Mouse (Mus musculus) CD8-positive naive resting alpha-beta T cell, adult 2 months (primary cell): Measurements from ENCODE around the gene Cchcr1.

Experiments used
- DNase-seq, 2 experiments: peaks; one replicate each; pipeline ENCODE4 v3.0.0; 2022; ENCODE audit warnings: low read depth in 2 of 2, low spot score in 2 of 2

Cchcr1 gene

DNA sequence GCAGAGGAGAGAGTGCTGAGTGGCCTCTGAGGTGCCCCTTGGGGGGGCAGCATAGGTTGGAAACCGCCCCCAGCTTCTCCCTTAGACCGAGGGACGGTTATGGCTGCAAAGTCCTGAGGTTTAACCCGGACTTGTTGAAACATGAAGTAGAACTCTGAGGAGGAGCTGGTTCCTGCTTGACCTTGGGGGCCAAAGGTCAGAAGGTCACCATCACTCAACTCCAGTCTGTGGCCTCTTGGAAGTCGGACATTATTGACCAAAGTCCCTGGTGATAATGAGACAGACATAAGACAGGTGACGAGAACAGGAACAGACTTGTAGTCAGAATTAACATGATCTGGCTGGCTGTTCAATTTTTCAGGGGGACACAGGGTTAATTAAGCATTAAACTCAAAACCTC, 2.1 kb upstream of the Cchcr1 start:
- no peak for DNase-seq

DNA sequence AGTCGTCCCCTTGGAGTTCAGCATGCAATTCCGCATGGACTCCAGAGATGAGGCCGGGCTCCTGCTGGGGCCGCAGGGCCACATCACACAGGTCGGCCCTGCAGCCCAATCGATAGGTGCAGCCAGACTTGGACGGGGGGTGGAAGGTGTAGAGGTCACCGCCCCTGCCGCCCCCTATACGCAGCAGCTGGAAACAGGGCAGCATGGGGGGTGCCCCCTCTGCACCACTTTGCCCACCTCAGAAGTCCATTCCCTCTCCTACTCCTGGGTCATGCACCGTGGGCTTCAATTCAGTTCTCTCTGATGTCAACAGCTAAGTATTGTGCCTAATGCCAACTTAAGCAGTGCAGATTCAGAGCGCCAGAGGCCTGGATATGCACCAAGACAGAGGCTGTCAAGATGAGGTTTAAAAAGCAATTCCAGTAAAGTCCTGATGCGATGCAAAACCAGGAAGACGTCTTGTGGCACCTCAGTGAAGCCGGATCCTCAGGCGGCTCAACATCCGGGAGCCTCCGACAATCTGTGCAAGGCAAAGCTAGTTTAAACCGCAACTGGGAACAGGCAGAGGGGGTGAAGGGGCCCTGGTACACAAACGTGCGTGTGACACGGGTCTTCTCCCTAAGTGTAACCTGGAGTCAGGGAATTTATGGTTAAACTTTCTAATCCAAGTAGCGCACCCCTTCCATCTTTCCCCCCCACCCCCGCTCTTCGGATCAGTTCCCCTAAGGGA, 824 bp upstream of the Cchcr1 start:
- DNase-seq = peak in 1 of 2 experiments; percentile 16

DNA sequence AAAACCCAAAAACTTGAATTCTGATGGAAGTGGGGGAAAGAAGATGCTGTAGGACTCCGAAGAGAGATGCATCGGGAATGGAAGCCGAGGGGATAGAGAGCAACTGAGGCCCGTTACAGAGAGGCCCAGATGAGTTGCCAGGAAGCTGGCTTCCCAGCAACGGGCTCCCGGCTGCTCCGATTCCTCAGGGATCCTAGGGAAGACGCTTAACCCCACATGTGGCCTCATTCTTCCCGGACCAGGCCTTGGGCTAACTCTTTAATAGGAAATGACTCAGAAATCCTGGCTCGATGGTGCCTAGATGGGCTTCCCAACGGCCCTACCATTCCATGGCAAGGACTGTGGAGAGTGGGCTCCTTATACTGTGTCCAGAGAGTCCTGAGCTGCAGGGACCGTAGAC, 626 bp downstream of the Cchcr1 start:
- DNase-seq = no peak

- no peak for DNase-seq
These were observed 7.5 kb downstream of the Cchcr1 start for GRCm38 (mm10) chr17:35524354-35524753.

- no peak for DNase-seq
These were observed 9.7 kb downstream of the Cchcr1 start for GRCm38 (mm10) chr17:35526644-35527043.

GRCm38 (mm10) chr17:35532360-35532759, 15.5 kb downstream of the Cchcr1 start:
- no peak for DNase-seq

DNA sequence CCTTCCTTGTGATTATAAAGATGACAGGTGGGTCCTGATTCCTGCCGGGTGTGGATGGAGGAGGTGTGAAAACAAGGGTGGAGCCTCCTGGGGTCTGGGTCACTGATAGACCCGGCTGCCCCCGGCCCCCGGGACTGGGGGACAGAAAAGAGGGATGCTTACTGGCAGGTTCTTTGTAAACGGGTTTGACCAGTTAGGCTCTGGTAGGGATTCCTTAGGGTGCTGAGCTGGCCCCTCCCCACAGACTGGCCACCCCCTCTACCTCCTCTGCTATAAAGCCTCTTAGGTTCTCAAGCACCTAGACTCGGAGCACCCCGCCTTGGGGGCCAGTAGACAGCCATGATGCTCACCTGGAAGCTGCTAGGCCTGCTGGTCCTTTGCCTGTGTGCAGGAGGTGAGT, 16.0 kb downstream of the Cchcr1 start, which contains the start of gene Psors1c2:
Gene Psors1c2 (plus strand): TSS at position 301 of the 400 bp plus-strand sequence.
- DNase-seq = no peak

DNA sequence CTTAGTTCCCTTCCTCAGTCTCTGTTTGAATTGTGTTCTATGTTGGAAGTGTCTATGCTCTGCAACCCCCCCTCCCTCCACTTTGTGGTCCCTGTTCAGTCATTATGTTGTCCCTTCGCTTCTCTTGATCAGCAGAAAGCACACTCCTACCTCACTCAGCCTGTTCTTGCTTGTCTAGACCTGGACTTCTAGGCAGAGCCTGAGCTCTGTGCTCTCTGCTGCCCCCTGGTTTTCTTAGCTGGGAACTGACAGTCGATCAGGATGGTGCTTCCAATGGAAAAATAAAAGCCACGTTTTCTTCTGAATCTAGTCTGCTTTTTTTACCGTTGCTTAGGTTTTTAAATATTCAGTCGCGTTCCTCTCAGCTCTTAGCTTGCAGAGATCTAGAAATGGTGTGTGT, 17.4 kb downstream of the Cchcr1 start:
- DNase-seq = peak; percentile 49 to 74

DNA sequence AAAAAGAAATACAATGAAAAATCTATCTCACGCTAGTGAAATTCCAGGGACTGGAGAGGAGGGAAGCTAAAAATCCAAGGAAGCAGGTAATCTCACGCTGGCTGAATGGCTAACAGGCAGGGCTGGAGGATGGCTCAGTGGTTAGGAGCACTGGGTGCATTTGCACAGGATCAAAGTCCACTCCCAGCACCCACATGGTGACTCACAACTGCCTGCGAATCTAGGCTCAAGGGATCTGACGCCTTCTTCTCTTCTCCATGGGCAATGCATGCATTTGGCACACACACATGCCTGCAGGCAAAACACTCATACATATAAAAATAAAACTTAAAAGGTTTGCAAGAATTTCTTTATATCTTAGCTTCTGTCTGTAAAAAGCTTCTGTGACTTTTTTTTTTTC, 20.5 kb downstream of the Cchcr1 start:
- DNase-seq = no peak

DNA sequence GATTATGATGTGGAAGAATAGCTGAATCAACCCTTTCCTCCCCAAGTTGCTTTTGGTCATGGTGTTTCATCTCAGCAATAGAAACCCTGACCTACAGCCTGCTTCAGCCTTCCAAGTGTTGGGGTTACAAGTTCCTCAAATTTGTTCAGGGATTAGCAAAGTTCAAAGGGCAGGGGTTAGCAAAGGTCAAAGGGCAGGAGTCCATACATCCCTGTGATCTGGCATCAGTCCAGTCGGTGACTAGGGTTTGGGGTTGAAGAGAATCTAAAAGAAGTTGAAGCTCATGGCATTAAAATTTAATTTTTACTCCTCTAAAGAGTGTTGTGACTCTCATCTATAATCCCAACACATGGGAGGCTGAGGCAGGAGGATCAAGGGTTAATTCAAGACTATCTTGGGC, 21.6 kb downstream of the Cchcr1 start:
- no peak for DNase-seq

DNA sequence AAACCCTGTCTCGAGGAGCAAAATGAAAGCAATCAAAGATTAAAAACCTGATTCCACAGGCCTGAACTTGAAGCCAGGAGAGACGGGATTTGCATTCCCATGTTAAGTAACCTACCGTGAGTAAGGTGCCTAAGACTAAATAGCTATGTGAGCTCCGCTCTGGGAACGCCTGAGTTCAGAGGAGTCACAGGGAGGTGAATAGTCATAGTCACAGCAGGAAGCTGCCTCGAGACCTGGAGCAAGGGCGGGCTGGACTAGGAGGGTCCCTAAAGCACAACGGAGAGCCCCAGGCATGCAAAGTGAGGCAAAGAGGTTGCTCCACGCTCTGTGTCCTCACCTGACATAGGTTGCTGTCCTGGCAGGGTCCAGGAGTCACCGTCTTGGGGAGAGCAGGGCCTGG, 22.6 kb downstream of the Cchcr1 start:
- no peak for DNase-seq

GRCm38 (mm10) chr17:35542761-35543411, 26.0 kb downstream of the Cchcr1 start:
- no peak for DNase-seq

DNA sequence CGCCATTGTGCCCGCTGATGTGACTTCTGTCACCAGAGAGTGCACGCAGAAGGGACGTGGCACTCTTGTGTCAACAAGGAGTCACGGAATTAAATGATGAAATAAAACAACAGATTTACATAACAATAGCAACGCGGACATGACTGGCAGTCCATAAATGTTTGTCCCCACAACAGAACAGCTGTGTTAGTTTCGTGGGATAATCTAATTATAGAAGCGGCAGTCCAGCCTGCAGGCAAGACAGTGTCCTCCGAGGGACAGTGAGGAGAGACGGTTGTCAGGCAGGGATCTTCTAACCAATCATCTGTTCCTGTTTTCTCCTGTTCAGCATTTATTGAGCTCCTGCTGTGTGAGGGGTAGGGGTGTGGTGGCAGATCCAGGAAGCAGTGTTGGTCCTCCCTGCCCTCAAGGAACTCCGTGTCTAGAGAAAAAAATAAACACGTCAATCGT, 26.5 kb downstream of the Cchcr1 start:
- DNase-seq = no peak

DNA sequence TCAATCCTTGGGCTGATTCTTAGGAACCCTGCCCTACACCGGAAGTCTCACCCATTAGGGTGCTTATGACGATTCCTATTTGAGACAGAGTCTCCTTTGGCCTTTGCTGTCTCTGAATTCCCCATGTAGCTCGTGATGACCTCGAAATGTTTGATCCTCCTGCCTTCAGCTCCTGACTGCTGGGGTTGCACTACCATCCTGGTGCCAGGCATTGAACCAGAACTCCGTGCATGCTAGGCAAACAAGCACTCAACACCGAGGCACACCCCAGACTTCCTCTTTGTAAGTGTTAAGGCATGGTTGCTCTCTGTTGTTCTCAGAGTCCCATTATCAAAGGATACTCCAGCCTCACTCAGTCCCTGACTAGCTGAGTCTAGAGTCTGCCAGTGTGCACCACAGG, 27.1 kb downstream of the Cchcr1 start:
- no peak for DNase-seq

DNA sequence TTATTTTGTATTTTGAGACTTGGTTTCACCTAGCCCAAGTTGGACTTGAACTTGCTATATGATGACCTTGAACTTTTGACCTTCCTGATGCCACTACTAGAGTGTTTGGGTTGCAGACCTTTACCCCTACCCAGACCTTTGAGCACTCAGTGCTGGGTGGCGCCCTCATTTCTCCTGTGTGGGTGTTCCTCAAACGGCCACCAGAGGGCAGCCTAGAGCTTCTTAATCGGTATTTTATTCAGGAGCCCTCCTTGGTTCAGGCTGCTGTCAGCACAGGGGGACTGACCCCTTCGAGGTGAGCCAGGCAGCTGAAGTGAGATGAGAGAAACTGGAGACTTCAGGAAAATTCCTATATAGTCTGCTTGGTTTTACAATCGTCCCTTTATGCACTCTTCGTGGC, 27.8 kb downstream of the Cchcr1 start:
- DNase-seq = peak; percentile 41 to 50

GRCm38 (mm10) chr17:35547465-35547864, 30.6 kb downstream of the Cchcr1 start:
- DNase-seq = no peak

DNA sequence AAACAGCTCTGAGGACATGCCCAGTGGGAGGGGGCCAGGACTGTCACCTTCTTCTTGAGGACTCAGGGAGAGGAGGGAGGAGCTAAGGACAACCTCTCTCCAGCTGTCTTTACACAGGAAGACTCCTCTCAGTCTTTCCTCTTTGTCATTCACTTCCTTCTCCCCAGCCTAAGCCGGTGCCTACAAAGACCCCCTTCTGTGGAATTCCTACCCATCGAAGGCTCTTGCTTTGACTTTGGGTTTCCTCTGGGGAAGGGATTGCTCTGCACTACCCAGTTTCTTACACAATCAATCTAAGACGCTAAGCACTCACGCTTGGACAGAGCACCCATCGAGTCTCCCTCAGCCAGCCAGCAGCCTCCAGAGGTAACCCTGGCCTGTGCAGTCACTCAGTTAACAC, 31.7 kb downstream of the Cchcr1 start:
- DNase-seq = no peak

- DNase-seq = no peak
These were observed 32.7 kb downstream of the Cchcr1 start for GRCm38 (mm10) chr17:35549437-35550142.

- DNase-seq = no peak
These were observed 33.2 kb downstream of the Cchcr1 start for GRCm38 (mm10) chr17:35550143-35550494.

DNA sequence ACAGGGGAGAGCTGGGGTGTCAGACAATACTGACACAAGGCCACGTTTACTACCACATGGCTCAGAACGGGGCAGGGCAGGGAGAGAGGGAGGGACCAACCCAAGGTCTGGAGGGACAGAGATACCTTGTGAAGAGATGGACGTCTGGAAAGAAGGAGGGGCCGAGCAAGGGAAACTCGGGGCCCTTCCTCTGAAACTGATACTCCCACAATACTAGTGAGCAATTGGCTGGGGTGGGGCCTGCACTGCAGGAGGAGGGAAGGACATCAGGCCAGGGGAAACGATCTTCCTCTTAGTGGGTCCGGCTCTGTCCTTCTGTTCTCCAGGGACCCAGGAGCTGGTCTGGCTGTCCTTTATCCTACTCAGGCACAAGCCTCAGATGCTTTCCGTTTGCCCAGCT, 34.0 kb downstream of the Cchcr1 start:
- no peak for DNase-seq

DNA sequence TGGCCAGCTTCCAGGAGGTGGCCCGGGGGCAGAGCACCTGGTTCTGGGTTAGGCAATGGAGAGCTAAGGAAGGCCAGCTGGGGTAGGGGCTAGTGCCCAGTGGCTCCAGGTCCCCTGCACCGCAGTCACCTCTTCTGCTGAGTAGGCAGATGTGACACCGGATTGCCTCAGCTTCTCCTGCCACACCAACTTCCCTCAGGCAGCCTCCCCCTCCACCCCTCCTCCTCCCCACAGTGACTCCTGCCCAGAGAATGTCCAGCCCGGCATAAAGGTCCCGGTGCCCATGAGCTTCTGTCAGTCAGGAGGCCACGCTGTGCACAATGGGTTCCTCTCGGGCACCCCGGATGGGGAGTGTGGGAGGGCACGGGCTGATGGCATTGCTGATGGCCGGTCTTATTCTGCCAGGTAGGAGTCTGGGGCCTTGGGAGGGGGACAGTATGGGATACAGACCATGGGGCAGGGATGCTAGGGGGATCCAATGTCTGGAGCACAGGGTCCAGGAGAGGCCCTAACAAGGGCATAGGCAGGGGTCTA, 35.0 kb downstream of the Cchcr1 start, which contains the start of gene Cdsn:
Gene Cdsn (plus strand): TSS at position 248 of the 534 bp plus-strand sequence.
- no peak for DNase-seq

GRCm38 (mm10) chr17:35554321-35554720, 37.4 kb downstream of the Cchcr1 start:
- no peak for DNase-seq
